Mouse (Mus musculus) kidney, embryonic 15.5 days (tissue): ENCODE results near the gene Ccer1. TPM values are rescaled to one million over a fixed set of nuclear protein-coding genes. Genes with fewer than 3 reads are reported as not detected.
"Not testable (repeated sequence)": the region's sequence is repeated elsewhere in the genome, so short reads cannot be mapped to it uniquely, and the experiment has no call there.

Experiments used
- ATAC-seq: fragments of 200-750 bp; cut with Nextera tagmentation; replicated peaks from 2 replicates; pipeline ENCODE4 v1.8.0; 2017; ENCODE audit warnings: moderate TSS enrichment; ENCODE audit not compliant: low FRiP score
- H3K27ac ChIP-seq: fragments of 300-500 bp; sonication (generic); 2 replicates; pipeline ENCODE4 v1.5.1; 2015; ENCODE audit warnings: mild to moderate bottlenecking, inconsistent platforms
- H3K27me3 ChIP-seq: fragments of 300-500 bp; sonication (generic); 2 replicates; pipeline ENCODE4 v1.6.1; 2015; ENCODE audit warnings: inconsistent platforms
- H3K36me3 ChIP-seq: fragments of 300-500 bp; sonication (generic); 2 replicates; pipeline ENCODE4 v1.6.1; 2015; ENCODE audit warnings: inconsistent platforms
- H3K4me1 ChIP-seq: fragments of 300-500 bp; sonication (generic); 2 replicates; pipeline ENCODE4 v1.6.1; 2015; ENCODE audit warnings: inconsistent platforms
- H3K4me2 ChIP-seq: fragments of 300-500 bp; sonication (generic); 2 replicates; pipeline ENCODE4 v1.6.1; 2015; ENCODE audit warnings: moderate library complexity, mild to moderate bottlenecking, inconsistent platforms
- H3K4me3 ChIP-seq: fragments of 300-500 bp; sonication (generic); replicated peaks from 2 replicates; pipeline ENCODE4 v1.5.1; 2015; ENCODE audit warnings: mild to moderate bottlenecking, inconsistent platforms
- H3K9ac ChIP-seq: fragments of 300-500 bp; sonication (generic); 2 replicates; pipeline ENCODE4 v1.6.1; 2015; ENCODE audit warnings: mild to moderate bottlenecking, inconsistent platforms
- H3K9me3 ChIP-seq: fragments of 300-500 bp; sonication (generic); replicated peaks from 2 replicates; pipeline ENCODE4 v1.6.1; 2016; ENCODE audit warnings: inconsistent platforms
- WGBS: fragments of 180-500 bp; shearing (Covaris S2); methylation state at CpG from one replicate; pipeline ENCODE4 v1.1.7; 2015; ENCODE audit warnings: mixed read lengths; 5-methylcytosine and 5-hydroxymethylcytosine counted together
- polyA plus RNA-seq: library from polyadenylated mRNA; unstranded; fragments of >200 nt; fragmentation: Nextera tagmentation; extraction: Ambion mirVana; gene quantifications from 2 replicates; pipeline ENCODE4 v1.2.1, GENCODE M21; 2015

The Ccer1 gene
- polyA plus RNA-seq, 1 experiment from 2014 or later = not detected

- Histone ChIP-seq H3K9ac (no peak overlapping the region), H3K9me3 (no peaks in the 10 kb centered on the region), H3K4me3 (no peak overlapping the region), H3K27me3 (no peaks in the 10 kb centered on the region), H3K4me2 (no peak overlapping the region), H3K27ac (no peak overlapping the region), H3K36me3 (no peaks in the 10 kb centered on the region), H3K4me1 (no peaks in the 10 kb centered on the region)
- ATAC-seq = 0 out of 2 replicates have a peak, but pooled peaks have one; percentile 56
- WGBS = 3% methylated on average over 5 of the region's 5 CpGs
Measured at GRCm38 (mm10) chr10:97712687-97713086, 19.8 kb downstream of the Ccer1 start.

- H3K27ac ChIP-seq = no peak overlapping the region
- H3K9me3 ChIP-seq = no peaks in the 10 kb centered on the region
- H3K4me1 ChIP-seq = no peaks in the 10 kb centered on the region
- H3K4me2 ChIP-seq = no peak overlapping the region
- H3K4me3 ChIP-seq = no peak overlapping the region
- 84% methylated on average over 4 of the region's 4 CpGs for WGBS
- H3K36me3 ChIP-seq = no peaks in the 10 kb centered on the region
- H3K27me3 ChIP-seq = no peaks in the 10 kb centered on the region
- no peak for ATAC-seq
- H3K9ac ChIP-seq = no peak overlapping the region
Measured at GRCm38 (mm10) chr10:97714584-97714983, 21.7 kb downstream of the Ccer1 start.

- H3K4me2 ChIP-seq = no peak overlapping the region
- no peak for ATAC-seq
- H3K9ac ChIP-seq = no peak overlapping the region
- no peak overlapping the region for H3K27ac ChIP-seq
- no peaks in the 10 kb centered on the region for H3K9me3 ChIP-seq
- no peak overlapping the region for H3K4me3 ChIP-seq
- 91% methylated on average over 3 of the region's 3 CpGs for WGBS
- H3K4me1 ChIP-seq = no peaks in the 10 kb centered on the region
- H3K27me3 ChIP-seq = no peaks in the 10 kb centered on the region
- no peaks in the 10 kb centered on the region for H3K36me3 ChIP-seq
Measured at GRCm38 (mm10) chr10:97715289-97715906, 22.5 kb downstream of the Ccer1 start.

GRCm38 (mm10) chr10:97717233-97717632 is 24.4 kb downstream of the Ccer1 start:
- Histone ChIP-seq H3K9ac (no peak overlapping the region), H3K4me2 (no peak overlapping the region), H3K27ac (no peak overlapping the region), H3K4me3 (no peak overlapping the region), H3K27me3 (no peaks in the 10 kb centered on the region), H3K4me1 (no peaks in the 10 kb centered on the region), H3K36me3 (no peaks in the 10 kb centered on the region), H3K9me3 (no peaks in the 10 kb centered on the region)
- WGBS = 80% methylated on average over 1 of the region's 1 CpGs
- ATAC-seq = no peak

- Histone ChIP-seq H3K27ac (no peak overlapping the region), H3K4me1 (no peaks in the 10 kb centered on the region), H3K9me3 (no peaks in the 10 kb centered on the region), H3K27me3 (no peaks in the 10 kb centered on the region), H3K9ac (no peak overlapping the region), H3K4me3 (no peak overlapping the region), H3K4me2 (no peak overlapping the region), H3K36me3 (no peaks in the 10 kb centered on the region)
- no peak for ATAC-seq
- 70% methylated on average over 2 of the region's 2 CpGs for WGBS
Measured at GRCm38 (mm10) chr10:97718021-97718420, 25.2 kb downstream of the Ccer1 start.

- 60% methylated on average over 1 of the region's 1 CpGs for WGBS
- H3K27me3 ChIP-seq = no peaks in the 10 kb centered on the region
Measured at GRCm38 (mm10) chr10:97720625-97721024, 27.8 kb downstream of the Ccer1 start.

GRCm38 (mm10) chr10:97722709-97723108 is 29.9 kb downstream of the Ccer1 start:
- no peak overlapping the region for H3K9ac ChIP-seq
- H3K4me1 ChIP-seq = no peaks in the 10 kb centered on the region
- no peaks in the 10 kb centered on the region for H3K36me3 ChIP-seq
- no peaks in the 10 kb centered on the region for H3K27me3 ChIP-seq
- no peaks in the 10 kb centered on the region for H3K9me3 ChIP-seq
- H3K4me2 ChIP-seq = no peak overlapping the region
- no peak for ATAC-seq
- H3K27ac ChIP-seq = no peak overlapping the region
- 91% methylated on average over 9 of the region's 9 CpGs for WGBS
- H3K4me3 ChIP-seq = no peak overlapping the region

More at GRCm38 (mm10) chr10:97720625-97721024, 27.8 kb downstream of the Ccer1 start:
- no peak; the same call in 1 of the 2 replicates for ATAC-seq
- Histone ChIP-seq H3K4me1 (no peaks in the 10 kb centered on the region), H3K9me3 (no peaks in the 10 kb centered on the region), H3K36me3 (no peaks in the 10 kb centered on the region), H3K4me2 (no peak overlapping the region), H3K4me3 (no peak overlapping the region), H3K27ac (no peak overlapping the region), H3K9ac (no peak overlapping the region)

GRCm38 (mm10) chr10:97725929-97726328 is 33.1 kb downstream of the Ccer1 start:
- H3K9ac ChIP-seq = no peak overlapping the region
- no peaks in the 10 kb centered on the region for H3K27me3 ChIP-seq
- no peak overlapping the region for H3K4me2 ChIP-seq
- H3K27ac ChIP-seq = no peak overlapping the region
- H3K36me3 ChIP-seq = no peaks in the 10 kb centered on the region
- H3K4me1 ChIP-seq = no peaks in the 10 kb centered on the region
- no peak for ATAC-seq
- H3K4me3 ChIP-seq = no peak overlapping the region
- WGBS = 31% methylated on average over 1 of the region's 1 CpGs
- H3K9me3 ChIP-seq = no peaks in the 10 kb centered on the region

GRCm38 (mm10) chr10:97726655-97727054 is 33.8 kb downstream of the Ccer1 start, which contains the start of gene C030005K15Rik:
C030005K15Rik (minus strand) TSS chr10:97726755.
- not testable (repeated sequence) for H3K4me2 ChIP-seq, H3K4me3 ChIP-seq, H3K4me1 ChIP-seq, ATAC-seq, H3K27me3 ChIP-seq, H3K9me3 ChIP-seq, H3K36me3 ChIP-seq, H3K27ac ChIP-seq, H3K9ac ChIP-seq

Other genes starting within 250 kb of the Ccer1 start
- 205 and 303 TPM in 2 replicates for gene Dcn, start 213.4 kb upstream of the Ccer1 start, polyA plus RNA-seq
- 75.9 and 101 TPM in 2 replicates for gene Lum, start 127.9 kb upstream of the Ccer1 start, polyA plus RNA-seq
- gene Kera, start 86.2 kb upstream of the Ccer1 start, polyA plus RNA-seq = 0.32 and 0.68 TPM in 2 replicates
- 0.53 and 0.66 TPM in 2 replicates for gene Epyc, start 49.0 kb upstream of the Ccer1 start, polyA plus RNA-seq
- not detected in 2 replicates for gene C030005K15Rik, start 33.7 kb downstream of the Ccer1 start, polyA plus RNA-seq